Mouse (Mus musculus): ENCODE measurements around the gene Wbp2. TPM values are rescaled to one million over a fixed set of nuclear protein-coding genes. Genes with fewer than 3 reads are reported as not detected.

Gene Wbp2
- polyA plus RNA-seq, 1 experiment from 2014 or later: 92.4 TPM

GRCm38 (mm10) chr11:116057237-116057881 lies 29.4 kb downstream of the Wbp2 start:
- H3K9ac ChIP-seq (replicated peaks): no peak overlapping the region
- H3K4me3 ChIP-seq: no peak overlapping the region
- H3K36me3 ChIP-seq: peaks cover 95% of the 10 kb centered on the region
- WGBS: 91% methylated on average over 4 of the region's 4 CpGs
- H3K9me3 ChIP-seq: no peaks in the 10 kb centered on the region
- no peak overlapping the region for H3K27ac ChIP-seq (replicated peaks)
- no peak overlapping the region for H3K4me2 ChIP-seq (replicated peaks)
- peaks cover 2% of the 10 kb centered on the region; the same call in 1 of the 2 replicates for H3K27me3 ChIP-seq
- no peak for ATAC-seq (ENCODE audit: low FRiP score, low read depth)
- no peaks in the 10 kb centered on the region; the same call in 1 of the 2 replicates for H3K4me1 ChIP-seq

GRCm38 (mm10) chr11:116055873-116056272 lies 30.9 kb downstream of the Wbp2 start:
- 94% methylated on average over 11 of the region's 11 CpGs for WGBS
- ATAC-seq (ENCODE audit: low FRiP score, low read depth): no peak
- Histone ChIP-seq H3K4me3 (no peak overlapping the region), H3K9me3 (no peaks in the 10 kb centered on the region), H3K27me3 (peaks cover 2% of the 10 kb centered on the region; the same call in 1 of the 2 replicates), H3K4me2 (replicated peaks) (no peak overlapping the region), H3K4me1 (no peaks in the 10 kb centered on the region), H3K9ac (replicated peaks) (no peak overlapping the region), H3K27ac (replicated peaks) (no peak overlapping the region), H3K36me3 (peaks cover 96% of the 10 kb centered on the region)

GRCm38 (mm10) chr11:116053510-116054229 lies 33.1 kb downstream of the Wbp2 start:
- ATAC-seq (ENCODE audit: low FRiP score, low read depth): no peak
- no peak overlapping the region for H3K9ac ChIP-seq (replicated peaks)
- no peak overlapping the region for H3K4me2 ChIP-seq (replicated peaks)
- no peak overlapping the region for H3K27ac ChIP-seq (replicated peaks)
- H3K9me3 ChIP-seq: no peaks in the 10 kb centered on the region
- H3K4me1 ChIP-seq: no peaks in the 10 kb centered on the region
- H3K4me3 ChIP-seq: no peak overlapping the region
- no peaks in the 10 kb centered on the region for H3K27me3 ChIP-seq
- WGBS: 93% methylated on average over 9 of the region's 9 CpGs
- H3K36me3 ChIP-seq: peaks cover 96% of the 10 kb centered on the region

- Histone ChIP-seq H3K9ac (replicated peaks) (no peak overlapping the region), H3K27me3 (no peaks in the 10 kb centered on the region), H3K9me3 (no peaks in the 10 kb centered on the region), H3K4me1 (no peaks in the 10 kb centered on the region), H3K4me2 (replicated peaks) (no peak overlapping the region), H3K4me3 (no peak overlapping the region), H3K36me3 (peaks cover 93% of the 10 kb centered on the region), H3K27ac (replicated peaks) (no peak overlapping the region)
- 87% methylated on average over 4 of the region's 4 CpGs for WGBS
- ATAC-seq (ENCODE audit: low FRiP score, low read depth): no peak
Measured at GRCm38 (mm10) chr11:116050196-116050595, 36.6 kb downstream of the Wbp2 start.

- Histone ChIP-seq H3K9ac (replicated peaks) (no peak overlapping the region), H3K4me3 (no peak overlapping the region), H3K9me3 (no peaks in the 10 kb centered on the region), H3K27me3 (no peaks in the 10 kb centered on the region), H3K4me1 (no peaks in the 10 kb centered on the region), H3K4me2 (replicated peaks) (no peak overlapping the region), H3K36me3 (peaks cover 93% of the 10 kb centered on the region), H3K27ac (replicated peaks) (no peak overlapping the region)
- ATAC-seq (ENCODE audit: low FRiP score, low read depth): no peak
- 86% methylated on average over 2 of the region's 2 CpGs for WGBS
Measured at GRCm38 (mm10) chr11:116049610-116050009, 37.2 kb downstream of the Wbp2 start.

GRCm38 (mm10) chr11:116045173-116045572 lies 41.6 kb downstream of the Wbp2 start:
- Histone ChIP-seq H3K4me1 (no peaks in the 10 kb centered on the region), H3K27me3 (no peaks in the 10 kb centered on the region), H3K4me3 (no peak overlapping the region), H3K36me3 (peaks cover 79% of the 10 kb centered on the region), H3K4me2 (replicated peaks) (no peak overlapping the region), H3K9me3 (no peaks in the 10 kb centered on the region), H3K27ac (replicated peaks) (no peak overlapping the region), H3K9ac (replicated peaks) (no peak overlapping the region)
- 98% methylated on average over 6 of the region's 6 CpGs for whole genome bisulfite sequencing
- no peak for ATAC-seq (ENCODE audit: low FRiP score, low read depth)

GRCm38 (mm10) chr11:116043286-116043685 lies 43.5 kb downstream of the Wbp2 start:
- no peak for ATAC-seq (ENCODE audit: low FRiP score, low read depth)
- H3K27me3 ChIP-seq: no peaks in the 10 kb centered on the region
- no peaks in the 10 kb centered on the region for H3K4me1 ChIP-seq

GRCm38 (mm10) chr11:116042372-116043138 lies 44.2 kb downstream of the Wbp2 start:
- Histone ChIP-seq H3K4me3 (no peak overlapping the region), H3K9ac (replicated peaks) (no peak overlapping the region), H3K9me3 (no peaks in the 10 kb centered on the region), H3K36me3 (peaks cover 69% of the 10 kb centered on the region), H3K4me1 (no peaks in the 10 kb centered on the region), H3K4me2 (replicated peaks) (no peak overlapping the region), H3K27ac (replicated peaks) (no peak overlapping the region), H3K27me3 (no peaks in the 10 kb centered on the region)
- 90% methylated on average over 5 of the region's 5 CpGs for WGBS
- no peak for ATAC-seq (ENCODE audit: low FRiP score, low read depth)

More at GRCm38 (mm10) chr11:116043286-116043685, 43.5 kb downstream of the Wbp2 start:
- WGBS: 96% methylated on average over 1 of the region's 1 CpGs
- Histone ChIP-seq H3K9ac (replicated peaks) (no peak overlapping the region), H3K36me3 (peaks cover 76% of the 10 kb centered on the region), H3K9me3 (no peaks in the 10 kb centered on the region), H3K4me3 (no peak overlapping the region), H3K4me2 (replicated peaks) (no peak overlapping the region), H3K27ac (replicated peaks) (no peak overlapping the region)

GRCm38 (mm10) chr11:116041833-116042232 lies 45.0 kb downstream of the Wbp2 start:
- H3K36me3 ChIP-seq: peaks cover 62% of the 10 kb centered on the region
- 91% methylated on average over 2 of the region's 2 CpGs for WGBS
- ATAC-seq (ENCODE audit: low FRiP score, low read depth): no peak

GRCm38 (mm10) chr11:116040593-116040992 lies 46.2 kb downstream of the Wbp2 start:
- no peak overlapping the region for H3K4me2 ChIP-seq (replicated peaks)
- H3K4me3 ChIP-seq: no peak overlapping the region
- H3K27ac ChIP-seq (replicated peaks): no peak overlapping the region
- no peaks in the 10 kb centered on the region for H3K4me1 ChIP-seq
- H3K9me3 ChIP-seq: no peaks in the 10 kb centered on the region
- H3K27me3 ChIP-seq: no peaks in the 10 kb centered on the region
- WGBS: 93% methylated on average over 6 of the region's 6 CpGs
- no peak for ATAC-seq (ENCODE audit: low FRiP score, low read depth)
- H3K36me3 ChIP-seq: peaks cover 53% of the 10 kb centered on the region
- H3K9ac ChIP-seq (replicated peaks): no peak overlapping the region

More at GRCm38 (mm10) chr11:116041833-116042232, 45.0 kb downstream of the Wbp2 start:
- no peak overlapping the region for H3K4me2 ChIP-seq (replicated peaks)
- no peak overlapping the region for H3K27ac ChIP-seq (replicated peaks)
- no peaks in the 10 kb centered on the region for H3K27me3 ChIP-seq
- no peak overlapping the region for H3K4me3 ChIP-seq
- no peaks in the 10 kb centered on the region for H3K9me3 ChIP-seq
- H3K9ac ChIP-seq (replicated peaks): no peak overlapping the region
- no peaks in the 10 kb centered on the region for H3K4me1 ChIP-seq

- H3K4me1 ChIP-seq: peaks cover 1% of the 10 kb centered on the region
- no peak overlapping the region for H3K4me2 ChIP-seq (replicated peaks)
- ATAC-seq (ENCODE audit: low FRiP score, low read depth): no peak
- H3K9me3 ChIP-seq: no peaks in the 10 kb centered on the region
- H3K27ac ChIP-seq (replicated peaks): no peak overlapping the region
- peaks cover 43% of the 10 kb centered on the region for H3K36me3 ChIP-seq
- no peaks in the 10 kb centered on the region for H3K27me3 ChIP-seq
- H3K9ac ChIP-seq (replicated peaks): no peak overlapping the region
- WGBS: 97% methylated on average over 9 of the region's 9 CpGs
- H3K4me3 ChIP-seq: no peak overlapping the region
Measured at GRCm38 (mm10) chr11:116037826-116038225, 49.0 kb downstream of the Wbp2 start.

GRCm38 (mm10) chr11:116036671-116037070 lies 50.1 kb downstream of the Wbp2 start:
- Histone ChIP-seq H3K27ac (replicated peaks) (no peak overlapping the region), H3K36me3 (peaks cover 33% of the 10 kb centered on the region), H3K4me2 (replicated peaks) (no peak overlapping the region), H3K4me3 (no peak overlapping the region), H3K9ac (replicated peaks) (no peak overlapping the region), H3K9me3 (no peaks in the 10 kb centered on the region), H3K27me3 (no peaks in the 10 kb centered on the region), H3K4me1 (peaks cover 8% of the 10 kb centered on the region)
- 97% methylated on average over 3 of the region's 3 CpGs for WGBS
- ATAC-seq (ENCODE audit: low FRiP score, low read depth): no peak

Measured in midbrain, embryonic 12.5 days (tissue).